Mouse (Mus musculus): Measurements from ENCODE around the gene Agap1. TPM values are rescaled to one million over a fixed set of nuclear protein-coding genes. Genes with fewer than 3 reads are reported as not detected.
A peak's percentile ranks its signal among the peaks of the same experiment; 100 is the strongest.

The Agap1 gene
- total RNA-seq, 2 experiments from 2014 or later: 292 to 293 TPM

- no peak for DNase-seq (ENCODE audit: low spot score in 2 of 2)
- no peak for TF ChIP-seq CTCF (conservative IDR thresholded peaks at IDR 0.05)
- Histone ChIP-seq H3K4me3 (no peak overlapping the region), H3K27ac (no peak overlapping the region)
Measured at GRCm38 (mm10) chr1:89441236-89441897, 13.2 kb upstream of the Agap1 start.

GRCm38 (mm10) chr1:89443512-89443911 lies 11.1 kb upstream of the Agap1 start:
- H3K27ac ChIP-seq: peak overlapping the region; percentile 39; the same call in 1 of the 2 replicates
- no peak for TF ChIP-seq CTCF (conservative IDR thresholded peaks at IDR 0.05)
- DNase-seq (ENCODE audit: low spot score in 2 of 2): no peak
- H3K4me3 ChIP-seq: no peak overlapping the region

GRCm38 (mm10) chr1:89444014-89444413 lies 10.6 kb upstream of the Agap1 start:
- no peak for DNase-seq (ENCODE audit: low spot score in 2 of 2)

GRCm38 (mm10) chr1:89450139-89450538 lies 4.5 kb upstream of the Agap1 start:
- Histone ChIP-seq H3K27ac (no peak overlapping the region), H3K4me3 (no peak overlapping the region)
- no peak for DNase-seq (ENCODE audit: low spot score in 2 of 2)
- no peak for TF ChIP-seq CTCF (conservative IDR thresholded peaks at IDR 0.05)

More at GRCm38 (mm10) chr1:89444014-89444413, 10.6 kb upstream of the Agap1 start:
- no peak for TF ChIP-seq CTCF (conservative IDR thresholded peaks at IDR 0.05)
- peak overlapping the region; percentile 39; the same call in 1 of the 2 replicates for H3K27ac ChIP-seq
- no peak overlapping the region for H3K4me3 ChIP-seq

GRCm38 (mm10) chr1:89452138-89452537 lies 2.5 kb upstream of the Agap1 start:
- no peak for TF ChIP-seq CTCF (conservative IDR thresholded peaks at IDR 0.05)
- H3K4me3 ChIP-seq: no peak overlapping the region
- no peak for DNase-seq (ENCODE audit: low spot score in 2 of 2)
- H3K27ac ChIP-seq: no peak overlapping the region

- peak overlapping the region; percentile 84; the same call in 1 of the 2 replicates for H3K4me3 ChIP-seq
- peak overlapping the region; percentile 89 for H3K27ac ChIP-seq
- TF ChIP-seq CTCF (conservative IDR thresholded peaks at IDR 0.05): no peak
- DNase-seq (ENCODE audit: low spot score in 2 of 2): no peak
Measured at GRCm38 (mm10) chr1:89453666-89454065, 940 bp upstream of the Agap1 start.

- no peak for TF ChIP-seq CTCF (conservative IDR thresholded peaks at IDR 0.05)
- Histone ChIP-seq H3K27ac (peak overlapping the region; percentile 83), H3K4me3 (peak overlapping the region; percentile 84)
- DNase-seq (ENCODE audit: low spot score in 2 of 2): peak in 1 of 2 experiments; percentile 47
Measured at GRCm38 (mm10) chr1:89455421-89456091, 950 bp downstream of the Agap1 start.

GRCm38 (mm10) chr1:89456456-89456855 lies 1.9 kb downstream of the Agap1 start:
- peak overlapping the region; percentile 83 for H3K27ac ChIP-seq
- H3K4me3 ChIP-seq: peak overlapping the region; percentile 84
- TF ChIP-seq CTCF (conservative IDR thresholded peaks at IDR 0.05): peak; percentile 40
- no peak for DNase-seq (ENCODE audit: low spot score in 2 of 2)

GRCm38 (mm10) chr1:89457126-89458031 lies 2.8 kb downstream of the Agap1 start:
- peak overlapping the region; percentile 36; the same call in 1 of the 2 replicates for H3K27ac ChIP-seq
- TF ChIP-seq CTCF (conservative IDR thresholded peaks at IDR 0.05): no peak
- H3K4me3 ChIP-seq: peak overlapping the region; percentile 84; the same call in 1 of the 2 replicates
- no peak for DNase-seq (ENCODE audit: low spot score in 2 of 2)

GRCm38 (mm10) chr1:89461881-89462280 lies 7.3 kb downstream of the Agap1 start:
- Histone ChIP-seq H3K27ac (no peak overlapping the region), H3K4me3 (no peak overlapping the region)
- DNase-seq (ENCODE audit: low spot score in 2 of 2): no peak
- no peak for TF ChIP-seq CTCF (conservative IDR thresholded peaks at IDR 0.05)

- H3K27ac ChIP-seq: no peak overlapping the region; the same call in 1 of the 2 replicates
- peak; percentile 20 for TF ChIP-seq CTCF (conservative IDR thresholded peaks at IDR 0.05)
- DNase-seq (ENCODE audit: low spot score in 2 of 2): no peak
- no peak overlapping the region for H3K4me3 ChIP-seq
Measured at GRCm38 (mm10) chr1:89463138-89463537, 8.5 kb downstream of the Agap1 start.

- Histone ChIP-seq H3K4me3 (no peak overlapping the region; the same call in 1 of the 2 replicates), H3K27ac (peak overlapping the region; percentile 79)
- peak; percentile 49 to 61 for DNase-seq (ENCODE audit: low spot score in 2 of 2)
- no peak for TF ChIP-seq CTCF (conservative IDR thresholded peaks at IDR 0.05)
Measured at GRCm38 (mm10) chr1:89465417-89466002, 10.9 kb downstream of the Agap1 start.
